Mouse (Mus musculus) mouse embryonic stem cell (cell line): ENCODE measurements around the gene Acot12.
"Not testable (repeated sequence)": the region's sequence is repeated elsewhere in the genome, so short reads cannot be mapped to it uniquely, and the experiment has no call there.

Experiments
- in situ Hi-C, 2 experiments: fragments of 300-500 bp; cut with MboI; formaldehyde crosslinking; loops; 1 replicate in 1 of 2; 3 replicates in 1 of 2; pipeline ENCODE4 v1.14.3; 2019 to 2020; ENCODE audit warnings: low sequenced_read_pairs in 2 of 2, low pct_unique_long_range_greater_than_20kb in 1 of 2, mixed read lengths in 1 of 2; ENCODE audit not compliant: unreplicated experiment in 1 of 2

Acot12 gene

DNA sequence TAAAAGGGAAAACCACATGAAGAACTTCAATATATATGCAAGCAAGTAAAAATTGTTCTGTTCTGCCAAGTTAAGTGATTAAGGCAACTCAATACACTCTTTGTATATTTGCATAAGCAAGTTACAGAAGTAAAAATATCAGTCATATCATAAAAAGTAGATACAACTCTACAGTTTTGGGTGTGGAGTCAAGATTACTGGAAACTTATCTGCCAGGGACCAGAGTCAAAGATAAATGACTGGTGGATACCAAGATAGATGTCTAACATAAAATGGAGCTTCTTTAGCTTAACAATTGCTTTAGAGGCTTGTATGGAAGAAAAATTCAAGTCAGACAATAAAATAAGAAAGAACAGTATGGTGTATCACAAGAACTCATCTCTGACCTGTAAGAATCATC is 13.4 kb downstream of the Acot12 start:
- in situ Hi-C loops: no loop called here

- in situ Hi-C loops: no loop called here
These were observed 14.9 kb downstream of the Acot12 start for GRCm38 (mm10) chr13:91756230-91756629.

- in situ Hi-C loops: no loop called here
These were observed 17.2 kb downstream of the Acot12 start for GRCm38 (mm10) chr13:91758316-91759048.

- in situ Hi-C loops: no loop called here
These were observed 18.5 kb downstream of the Acot12 start for GRCm38 (mm10) chr13:91759791-91760190.

GRCm38 (mm10) chr13:91760302-91761050 is 19.2 kb downstream of the Acot12 start:
- in situ Hi-C loops: no loop called here

DNA sequence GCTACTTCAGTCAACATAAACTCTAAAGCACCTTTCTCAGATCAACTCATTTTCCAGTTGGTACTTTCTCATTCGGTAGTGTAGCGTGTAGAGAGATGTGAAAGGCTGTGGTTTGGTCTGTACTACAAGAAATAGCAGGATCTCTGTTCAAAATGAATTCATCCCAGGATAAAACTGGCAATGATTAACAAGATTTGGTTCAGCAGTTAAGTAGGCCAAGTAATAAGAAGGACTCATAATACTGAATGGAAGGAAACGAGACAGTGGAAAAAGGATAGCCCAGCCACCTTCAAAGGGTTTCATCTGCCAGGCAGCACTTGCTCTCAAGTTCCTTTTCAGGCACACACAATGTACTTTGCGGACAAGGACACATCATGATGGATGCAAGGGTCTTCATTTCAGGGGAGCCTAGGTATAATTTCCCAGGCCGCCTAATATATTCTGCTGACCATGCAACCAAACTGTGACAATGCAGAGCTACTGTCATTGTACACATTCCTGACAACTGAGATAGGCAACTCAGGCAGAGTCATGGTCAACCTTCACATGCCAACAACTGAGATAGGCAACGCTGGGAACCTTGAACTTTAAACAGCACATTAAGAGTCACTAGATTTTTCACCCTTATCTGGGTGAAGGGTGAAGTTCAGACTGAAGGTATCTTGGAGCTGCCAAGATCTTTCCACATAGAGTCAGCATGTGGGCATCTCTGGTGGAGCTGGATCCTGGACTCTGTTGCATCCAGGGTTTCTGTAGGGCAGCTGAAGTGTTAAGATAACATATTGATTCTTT is 20.5 kb downstream of the Acot12 start:
- in situ Hi-C loops: no loop called here

GRCm38 (mm10) chr13:91763654-91764053 is 22.3 kb downstream of the Acot12 start:
- in situ Hi-C loops: not testable (repeated sequence)

- in situ Hi-C loops: no loop called here
These were observed 24.3 kb downstream of the Acot12 start for GRCm38 (mm10) chr13:91765627-91766026.

DNA sequence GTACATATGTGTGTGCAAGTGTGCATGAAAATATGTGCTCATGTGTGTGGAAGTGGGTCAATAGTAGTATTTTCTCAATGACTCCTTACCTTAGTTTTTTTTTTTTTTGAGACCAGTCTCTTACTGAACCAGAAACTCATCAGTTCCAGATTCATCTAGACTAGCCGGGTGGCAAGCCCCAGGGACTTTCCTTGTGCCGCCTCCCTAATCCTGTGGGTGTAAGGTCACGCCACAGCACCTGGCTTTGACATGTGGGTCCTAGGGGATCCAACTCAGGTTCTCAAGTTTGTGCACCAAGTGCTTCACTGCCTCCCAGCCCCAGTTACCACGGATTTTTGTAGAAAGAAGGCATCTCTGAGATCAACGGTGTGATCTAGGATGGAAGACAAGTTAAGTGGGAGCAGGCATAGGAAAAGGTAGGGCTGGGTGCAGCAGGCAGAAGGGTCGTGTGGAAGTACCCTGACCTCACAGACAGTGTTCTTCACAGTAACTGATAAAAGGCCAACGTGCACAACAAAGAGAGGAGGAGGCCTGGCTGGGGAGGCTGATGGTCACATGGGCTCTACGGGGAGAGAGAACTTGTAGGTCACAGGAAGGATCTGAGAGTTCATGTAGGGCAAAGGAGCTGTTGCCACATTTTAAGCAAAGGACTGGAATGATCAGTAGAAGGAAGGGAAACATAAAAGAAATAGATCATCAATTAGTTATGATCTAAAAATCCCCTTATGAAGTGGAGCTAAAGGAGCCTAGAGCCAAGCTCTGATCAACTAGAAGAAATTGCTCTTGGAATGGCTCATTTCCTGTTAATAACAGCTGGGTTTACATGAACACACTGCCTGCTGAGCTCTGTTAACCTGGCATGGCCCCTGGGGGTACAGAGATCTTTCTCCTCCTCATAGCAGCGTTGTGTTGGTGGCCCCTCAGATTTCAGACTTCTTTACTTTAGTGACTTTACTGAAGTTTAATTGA is 27.7 kb downstream of the Acot12 start:
- in situ Hi-C loops: no loop called here

GRCm38 (mm10) chr13:91778092-91778491 is 36.8 kb downstream of the Acot12 start:
- in situ Hi-C loops: no loop called here

GRCm38 (mm10) chr13:91779892-91780291 is 38.6 kb downstream of the Acot12 start:
- in situ Hi-C loops: no loop called here

GRCm38 (mm10) chr13:91792035-91792434 is 50.7 kb downstream of the Acot12 start:
- in situ Hi-C loops: no loop called here

DNA sequence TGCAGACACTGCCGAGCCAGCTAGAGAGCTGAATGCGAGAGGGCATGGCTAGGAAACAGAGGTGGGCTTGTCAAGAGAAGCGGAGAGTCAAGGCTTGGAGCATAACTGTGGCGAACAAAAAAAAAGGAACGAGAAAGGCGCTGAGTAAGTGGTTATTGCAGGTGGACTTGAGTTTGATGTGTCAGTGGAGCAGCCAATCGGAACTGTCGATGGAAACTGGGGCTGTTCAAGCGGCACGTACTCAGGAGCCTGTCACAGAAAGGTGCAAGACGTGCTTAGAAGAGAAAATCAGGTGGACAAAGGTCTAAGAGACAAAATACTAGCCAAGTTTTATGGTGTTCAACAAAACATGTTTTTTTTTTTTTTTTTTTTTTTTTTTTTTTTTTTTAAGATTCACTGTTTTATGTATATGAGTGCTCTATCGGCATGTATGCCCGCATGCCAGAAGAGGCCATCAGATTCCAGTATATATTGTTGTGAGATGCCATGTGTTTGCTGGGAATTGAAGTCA is 53.7 kb downstream of the Acot12 start:
- in situ Hi-C loops: no loop called here

GRCm38 (mm10) chr13:91795593-91795992 is 54.3 kb downstream of the Acot12 start:
- in situ Hi-C loops: no loop called here

DNA sequence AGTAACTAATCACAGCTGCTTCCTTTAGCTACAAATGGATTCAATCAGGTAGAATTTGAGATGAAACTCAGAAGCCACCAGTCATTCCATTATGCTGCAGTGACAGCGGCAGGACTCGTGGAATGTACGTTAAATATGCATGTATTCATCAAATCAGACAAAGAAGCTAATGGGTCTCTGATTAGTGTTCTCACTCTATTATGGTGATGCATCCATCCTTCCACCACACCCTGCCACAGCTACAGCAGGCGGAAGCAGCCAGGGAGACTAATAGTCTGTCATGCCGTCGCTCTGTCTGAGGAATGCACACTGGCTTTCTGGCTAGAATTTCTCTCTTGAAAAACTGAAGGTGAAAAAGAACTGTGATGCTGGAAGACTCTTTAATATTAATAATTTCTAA is 54.7 kb downstream of the Acot12 start:
- in situ Hi-C loops: no loop called here

DNA sequence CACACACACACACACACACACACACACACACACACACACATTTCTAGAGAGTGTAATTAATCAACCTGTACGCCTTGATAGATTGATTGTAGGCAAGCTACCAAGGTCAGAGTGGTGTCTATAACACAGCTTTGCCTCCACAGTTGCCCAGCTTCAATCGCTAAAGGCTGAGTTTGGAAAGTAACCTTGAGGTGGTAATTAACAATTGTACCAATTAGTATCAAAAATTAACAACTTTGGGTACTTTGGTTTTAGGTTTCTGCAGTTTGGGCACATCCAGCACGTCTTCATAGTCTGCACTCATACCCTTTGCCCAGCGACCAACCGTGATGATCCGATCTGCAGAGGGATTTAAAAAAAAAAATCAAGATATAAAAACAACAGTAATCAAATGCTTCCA is 55.6 kb downstream of the Acot12 start:
- in situ Hi-C loops: no loop called here

DNA sequence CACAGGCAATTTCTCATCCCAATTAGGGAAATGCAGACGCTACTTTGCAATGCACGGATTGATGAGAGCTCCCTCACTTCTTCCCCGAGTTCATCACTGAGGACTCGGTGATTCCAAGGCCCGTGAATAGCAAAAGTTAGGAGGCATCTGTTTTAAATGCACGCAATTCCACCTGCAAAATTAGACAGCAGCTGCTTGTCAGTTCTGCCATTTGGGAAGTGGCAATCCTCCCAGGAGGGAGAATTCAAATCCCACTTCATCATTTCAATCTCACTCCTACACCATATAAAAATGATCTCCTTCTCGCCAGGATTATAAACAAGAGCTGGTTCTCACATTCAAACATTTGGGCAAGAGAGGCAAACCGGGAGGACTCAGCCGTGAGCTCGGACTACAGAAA is 56.1 kb downstream of the Acot12 start:
- in situ Hi-C loops: no loop called here

GRCm38 (mm10) chr13:91801726-91802125 is 60.4 kb downstream of the Acot12 start:
- in situ Hi-C loops: no loop called here
